Mouse (Mus musculus) lung, adult 2 months (tissue): ENCODE data around the gene Apol7c. TPM values are rescaled to one million over a fixed set of nuclear protein-coding genes. Genes with fewer than 3 reads are reported as not detected.
"Not testable (repeated sequence)": the region's sequence is repeated elsewhere in the genome, so short reads cannot be mapped to it uniquely, and the experiment has no call there.

Experiments used
- DNase-seq: peaks from one replicate; pipeline ENCODE4 v3.0.0; 2022
- H3K4me1 ChIP-seq: fragments of 200-500 bp; 2 replicates; pipeline ENCODE4 v1.6.1; 2011; ENCODE audit warnings: low read length; ENCODE audit not compliant: control insufficient read depth, insufficient read depth
- H3K4me3 ChIP-seq: fragments of 200-500 bp; replicated peaks from 2 replicates; pipeline ENCODE3; 2011; ENCODE audit warnings: low read depth, mild to moderate bottlenecking, control low read depth, low read length; ENCODE audit errors: extremely low read depth
- CTCF ChIP-seq: fragments of 200-500 bp; IDR thresholded peaks from 2 replicates; pipeline ENCODE4 v1.5.1; 2011; ENCODE audit warnings: mild to moderate bottlenecking, low read length, control low read depth; ENCODE audit not compliant: insufficient read depth
- POLR2A ChIP-seq: fragments of 200-500 bp; IDR thresholded peaks from 2 replicates; pipeline ENCODE4 v1.6.1; 2011; ENCODE audit warnings: low read depth, mild to moderate bottlenecking, control low read depth, low read length, borderline replicate concordance; ENCODE audit errors: extremely low read depth
- WGBS: fragments of 180-500 bp; shearing (Covaris S2); methylation state at CpG from one replicate; pipeline ENCODE4 v1.1.7; 2018; 5-methylcytosine and 5-hydroxymethylcytosine counted together
- polyA plus RNA-seq: library from polyadenylated mRNA; depleted of rRNA; stranded (reverse); fragments of >200 nt; gene quantifications from 2 replicates; pipeline ENCODE4 v1.2.3, GENCODE M21; 2012; rRNA removed

Apol7c gene
- polyA plus RNA-seq, 1 experiment = 1.0 TPM

- no peak for DNase-seq
- WGBS = 63% methylated on average over 4 of the region's 4 CpGs
- Histone ChIP-seq H3K4me1 (no peaks in the 10 kb centered on the region), H3K4me3 (no peak overlapping the region)
- TF ChIP-seq CTCF = no peak
- TF ChIP-seq POLR2A = no peak
Measured at GRCm38 (mm10) chr15:77482140-77482794, 50.8 kb downstream of the Apol7c start.

- 64% methylated on average over 2 of the region's 2 CpGs for WGBS
- DNase-seq, H3K4me1 ChIP-seq, H3K4me3 ChIP-seq: not testable (repeated sequence)
Measured at GRCm38 (mm10) chr15:77476693-77477092, 56.4 kb downstream of the Apol7c start, which contains the start of gene Apol10a. Apol10a (plus strand) TSS chr15:77477047.

Other genes starting within 250 kb of the Apol7c start
- gene Rbfox2, start 226.3 kb downstream of the Apol7c start, polyA plus RNA-seq = 65.0 and 72.0 TPM in 2 replicates
- 0.31 and 0.38 TPM in 2 replicates for gene Apol7a, start 134.2 kb downstream of the Apol7c start, polyA plus RNA-seq
- gene Apol9a, start 122.2 kb downstream of the Apol7c start, polyA plus RNA-seq = 0.80 and 1.3 TPM in 2 replicates
- not detected in 2 replicates for gene Apol7b, start 85.8 kb downstream of the Apol7c start, polyA plus RNA-seq
- gene Apol10a, start 56.3 kb downstream of the Apol7c start, polyA plus RNA-seq = 0.06 TPM in 1 of 2 replicates, not detected in the other
- gene Apol11a, start 25.0 kb downstream of the Apol7c start, polyA plus RNA-seq = not detected in 2 replicates
- not detected in 2 replicates for gene 1700025B11Rik, start 28.6 kb upstream of the Apol7c start, polyA plus RNA-seq
- 0.52 and 0.72 TPM in 2 replicates for gene Apol10b, start 62.8 kb upstream of the Apol7c start, polyA plus RNA-seq
- gene Gm36245, start 65.9 kb upstream of the Apol7c start, polyA plus RNA-seq = not detected in 2 replicates
- gene Apol11b, start 110.0 kb upstream of the Apol7c start, polyA plus RNA-seq = 0.13 and 0.95 TPM in 2 replicates
- 0.88 and 1.3 TPM in 2 replicates for gene Apol7e, start 165.5 kb upstream of the Apol7c start, polyA plus RNA-seq
- gene Apol9b, start 195.7 kb upstream of the Apol7c start, polyA plus RNA-seq = 1.7 and 2.1 TPM in 2 replicates
- 0.05 TPM in 1 of 2 replicates, not detected in the other for gene Apol8, start 223.7 kb upstream of the Apol7c start, polyA plus RNA-seq